In genomic region chr4:129890094-129890493, GRCm38 (mm10) we compare ENCODE assay signal across 24 mouse cellular contexts. TPM values are rescaled to one million over a fixed set of nuclear protein-coding genes. Genes with fewer than 3 reads are reported as not detected.
DNase-seq lines count a peak whose midpoint lies in the region; TF ChIP-seq lines count a peak whose summit lies in the region.
"Had no signal": no experiment of that assay in that cellular context is flagged by ENCODE, and none has a peak within 500 bp of the region (broad histone marks: within the 10 kb centered on the region; RNA-seq: fewer than 3 reads in every experiment).

No protein-coding gene starts in this region.

- no peaks in the 10 kb centered on the region for H3K27me3 ChIP-seq in testis, adult 2 months (ENCODE audit: control insufficient read depth, insufficient read depth, low read length)
- H3K27me3 ChIP-seq: embryonic facial prominence, embryonic 12.5 days; forebrain, embryonic 13.5 days; forebrain, embryonic 15.5 days; Patski had no signal

- DNase-seq in testis, postnatal 14 days (ENCODE audit: low spot score): no peak
- DNase-seq in ES-CJ7 (ENCODE audit: low read depth, low spot score) (peak; percentile 76), R1 (ENCODE audit: low read depth, low spot score) (peak; percentile 79)
- DNase-seq in testis, postnatal 10 days (ENCODE audit: low spot score): peak; percentile 42
- DNase-seq in spleen, postnatal 4 days (ENCODE audit: low spot score in 2 of 2): no peak
- no peak for DNase-seq in spleen, adult 12 weeks (ENCODE audit: low spot score)
- no peak for DNase-seq in gastrocnemius, adult 8-10 months (ENCODE audit: low spot score in 2 of 2)
- DNase-seq: adrenal gland, adult 8-10 months; adrenal gland, postnatal 14 days; adrenal gland, postnatal 36 days; cerebellum, adult 11-12 months; cerebellum, adult 2 months; cerebellum, adult 9-10 months; cerebellum, postnatal 10 days; cerebellum, postnatal 25 days; forebrain, postnatal 0 days had no signal

- no peak overlapping the region for H3K27ac ChIP-seq in testis, adult 2 months (ENCODE audit: control insufficient read depth, insufficient read depth, low read depth, low read length)
- H3K27ac ChIP-seq: embryonic facial prominence, embryonic 10.5 days; embryonic facial prominence, embryonic 12.5 days; forebrain, embryonic 13.5 days; forebrain, embryonic 15.5 days had no signal

- peak overlapping the region; percentile 15 for H3K4me3 ChIP-seq in testis, adult 2 months (ENCODE audit: control insufficient read depth, low read depth, low read length)
- H3K4me3 ChIP-seq: embryonic facial prominence, embryonic 10.5 days; embryonic facial prominence, embryonic 12.5 days; forebrain, embryonic 13.5 days; forebrain, embryonic 15.5 days had no signal

- TF ChIP-seq CTCF in testis, adult 2 months (IDR thresholded peaks at IDR 0.05; ENCODE audit: control insufficient read depth, insufficient read depth, insufficient replicate concordance, low read depth, low read length): no peak

- H3K36me3 ChIP-seq in testis, adult 2 months (ENCODE audit: control insufficient read depth, insufficient read depth, low read length): no peaks in the 10 kb centered on the region
- H3K36me3 ChIP-seq: embryonic facial prominence, embryonic 10.5 days; embryonic facial prominence, embryonic 12.5 days; forebrain, embryonic 15.5 days; G1E had no signal

- H3K4me1 ChIP-seq in testis, adult 2 months (ENCODE audit: control insufficient read depth, insufficient read depth, low read length): 0 out of 2 replicates have a peak, but pooled peaks cover 3% of the 10 kb centered on the region
- H3K4me1 ChIP-seq: embryonic facial prominence, embryonic 12.5 days; forebrain, embryonic 13.5 days; forebrain, embryonic 15.5 days had no signal

- TF ChIP-seq POLR2A in testis, adult 2 months (IDR thresholded peaks at IDR 0.05; ENCODE audit: control insufficient read depth, low read depth, low read length): no peak

RNA-seq across cellular contexts. Expression of gene Spocd1, which starts 39.0 kb away (rescaled TPM):
- 5.1 and 5.4 TPM in 2 replicates for polyA plus RNA-seq in testis, adult 2 months (2012; rRNA removed)
- not detected for total RNA-seq in gastrocnemius, adult 8-10 months (2022)
- total RNA-seq: forebrain, postnatal 0 days; G1E had no signal
- polyA plus RNA-seq: activated CD4-positive, CD25-positive, alpha-beta regulatory T cell, adult 4 months; embryonic facial prominence, embryonic 10.5 days; forebrain, embryonic 13.5 days; forebrain, embryonic 15.5 days; G1E had no signal

Comparison
In these comparisons a context has a peak if more than half of its experiments do, and no peak if none do; other contexts are left out.
1. DNase-seq: peak in ES-CJ7 (single experiment), R1 (single experiment) and testis, postnatal 10 days (single experiment); none in testis, postnatal 14 days (single experiment), spleen, postnatal 4 days (0 of 2), spleen, adult 12 weeks (single experiment) and gastrocnemius, adult 8-10 months (0 of 2).